Mouse (Mus musculus): ENCODE measurements around the gene Omp.

Omp gene

DNA sequence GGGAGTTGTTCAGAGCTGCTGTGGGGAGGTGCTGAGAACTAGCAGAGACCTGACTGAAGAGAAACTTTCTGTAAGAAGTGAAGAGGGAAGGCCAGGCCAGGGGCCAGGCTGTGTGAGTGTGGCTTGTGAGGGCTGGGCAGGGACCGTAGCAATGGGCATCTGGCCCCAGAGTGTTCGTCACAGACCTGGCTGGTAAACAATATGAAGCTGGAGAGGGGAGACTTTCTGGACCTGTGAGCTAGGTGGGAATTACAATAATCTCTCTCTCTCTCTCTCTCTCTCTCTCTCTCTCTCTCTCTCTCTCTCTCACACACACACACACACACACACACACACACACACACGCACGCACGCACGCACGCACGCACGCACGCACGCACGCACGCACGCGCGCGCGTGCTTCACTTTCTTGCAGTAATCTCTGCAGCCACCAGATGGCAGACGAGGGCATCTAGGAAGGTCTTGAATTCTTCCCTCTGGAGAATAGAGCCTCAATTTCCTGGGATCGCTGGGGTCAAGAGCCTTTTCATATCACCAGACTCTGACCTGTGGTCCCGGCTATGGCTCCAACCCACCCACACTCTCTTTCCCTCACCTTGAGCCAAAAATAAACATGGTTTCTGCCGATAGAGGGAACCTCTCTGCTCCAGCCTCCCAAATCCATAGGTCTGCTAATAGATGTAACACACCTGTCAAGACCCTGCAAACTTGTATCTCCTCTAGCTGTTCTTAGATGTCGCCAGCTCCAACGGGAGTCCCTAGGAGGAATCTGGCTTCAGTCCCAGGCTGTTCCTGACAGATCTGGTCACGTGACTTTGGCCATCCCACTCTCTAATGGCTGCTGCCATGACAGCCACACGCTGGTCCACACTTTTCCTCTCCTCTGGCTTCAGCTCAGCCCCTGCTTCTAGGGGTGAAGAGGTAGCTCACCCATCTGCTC is 42.0 kb downstream of the Omp start:
- DNase-seq (ENCODE audit: low read depth): peak; percentile 15

- DNase-seq (ENCODE audit: low read depth): no peak
Observed at GRCm38 (mm10) chr7:98102488-98102887, 42.8 kb downstream of the Omp start.

GRCm38 (mm10) chr7:98097557-98097956 is 47.7 kb downstream of the Omp start:
- no peak for DNase-seq (ENCODE audit: low read depth)

- DNase-seq (ENCODE audit: low read depth): no peak
Observed at GRCm38 (mm10) chr7:98095852-98096251, 49.5 kb downstream of the Omp start.
